Mouse (Mus musculus) gastrocnemius, postnatal 36 days (tissue): ENCODE measurements around the gene Bag1. TPM values are rescaled to one million over a fixed set of nuclear protein-coding genes. Genes with fewer than 3 reads are reported as not detected.

Source experiments
- DNase-seq, 2 experiments: peaks; one replicate each; pipeline ENCODE4 v3.0.0; 2022
- intact Hi-C: fragments of 180-260 bp; cut with DNase I; formaldehyde crosslinking; loops from one replicate; pipeline ENCODE4 v1.15.1; 2025
- long read RNA-seq, 2 experiments: library from polyadenylated mRNA; stranded (forward); transcript quantifications; one replicate each; pipeline ENCODE4 v2.0.0; 2021
- total RNA-seq, 2 experiments: library from RNA; stranded (reverse); gene quantifications; 2 replicates each; pipeline ENCODE4 v1.2.3; 2021

The Bag1 gene
- 100 to 1,000 TPM; 185 to 205 TPM for total RNA-seq
- long read RNA-seq, experiment 1, transcript Bag1-202 (7 exons, 1,336 nt): major isoform, 357 of 372 reads
- long read RNA-seq, experiment 1, partial matches to known transcripts: 8 of 372 reads
- long read RNA-seq, experiment 1, other reads (novel, unspliced or antisense): 7 of 372 reads
- long read RNA-seq, experiment 2, transcript Bag1-202 (7 exons, 1,336 nt): major isoform, 452 of 469 reads
- long read RNA-seq, experiment 2, partial matches to known transcripts: 8 of 469 reads
- long read RNA-seq, experiment 2, other reads (novel, unspliced or antisense): 9 of 469 reads

DNA sequence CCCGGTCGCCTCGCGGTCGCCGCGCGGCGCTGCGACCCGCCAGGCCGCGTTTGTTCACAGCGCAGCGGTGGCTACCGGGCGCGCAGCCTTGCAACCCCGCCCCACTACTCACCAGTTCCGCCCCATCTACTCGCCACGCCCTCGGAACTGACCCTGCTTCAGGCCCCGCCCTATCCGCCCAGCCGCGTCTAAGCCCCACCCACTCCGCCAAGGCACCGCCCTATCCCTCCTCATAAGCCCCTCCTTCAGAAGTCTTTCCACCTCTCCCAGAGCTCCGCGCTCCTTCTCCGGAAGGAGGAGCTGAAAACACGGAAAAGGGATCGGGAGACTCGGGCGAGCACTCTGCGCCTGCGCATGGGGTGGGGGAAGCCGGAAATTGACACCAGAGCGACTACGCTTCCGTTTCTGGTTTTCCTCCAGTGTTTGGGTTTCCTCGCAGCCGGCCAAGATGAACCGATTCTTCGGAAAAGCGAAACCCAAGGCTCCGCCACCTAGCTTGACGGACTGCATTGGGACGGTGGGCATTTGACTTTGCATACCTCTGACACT is at the start of gene Bag1, which contains the start of gene Chmp5:
Gene Bag1, minus strand, starts transcription at position 135 of the 549 bp plus-strand sequence.
Gene Chmp5, plus strand, starts transcription at position 248 of the 549 bp plus-strand sequence.
- intact Hi-C loops: no loop called here

DNA sequence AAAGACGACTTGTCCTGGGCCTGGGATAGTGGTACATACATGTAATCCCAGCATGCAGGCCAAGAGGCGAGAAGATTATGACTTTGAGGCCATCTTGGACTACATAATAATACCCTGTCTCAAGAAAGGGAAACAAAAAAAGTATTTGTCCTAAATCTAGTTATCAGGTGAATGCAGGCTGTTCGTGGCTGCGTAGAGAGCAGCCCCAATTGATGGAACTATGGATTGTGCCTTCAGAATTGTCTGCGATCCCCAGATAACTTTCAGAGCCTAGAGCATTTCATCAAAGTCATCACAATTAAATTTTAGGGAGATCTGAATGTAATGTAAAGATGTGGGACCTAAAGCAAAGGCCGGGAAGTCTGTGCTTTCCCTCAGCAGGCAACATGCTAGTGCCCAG is 48.2 kb upstream of the Bag1 start:
- intact Hi-C loops: no loop called here
- DNase-seq: no peak

More for the DNA sequence above, at the start of gene Bag1, which contains the start of gene Chmp5:
- DNase-seq: peak; percentile 98 to 99

DNA sequence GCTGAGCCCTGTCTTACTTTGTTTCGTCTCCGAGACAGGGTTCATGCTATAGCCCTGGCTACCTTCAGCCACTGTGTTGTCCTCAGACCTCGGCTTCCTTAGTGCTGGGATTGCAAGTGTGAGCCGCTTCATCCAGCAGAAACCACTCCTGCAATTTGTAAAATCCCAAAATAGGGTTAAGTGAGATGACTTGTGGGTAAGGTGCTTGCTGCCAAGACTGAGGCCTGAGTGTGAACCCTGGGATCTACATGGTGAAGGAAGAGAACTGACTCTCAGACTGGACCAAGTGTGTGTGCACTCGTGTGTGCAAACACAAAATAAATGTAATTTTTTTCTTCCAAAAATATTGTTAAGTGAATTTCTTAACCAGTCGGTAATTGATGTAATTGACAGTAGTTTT is 41.5 kb upstream of the Bag1 start:
- DNase-seq: no peak
- intact Hi-C loops: no loop called here

DNA sequence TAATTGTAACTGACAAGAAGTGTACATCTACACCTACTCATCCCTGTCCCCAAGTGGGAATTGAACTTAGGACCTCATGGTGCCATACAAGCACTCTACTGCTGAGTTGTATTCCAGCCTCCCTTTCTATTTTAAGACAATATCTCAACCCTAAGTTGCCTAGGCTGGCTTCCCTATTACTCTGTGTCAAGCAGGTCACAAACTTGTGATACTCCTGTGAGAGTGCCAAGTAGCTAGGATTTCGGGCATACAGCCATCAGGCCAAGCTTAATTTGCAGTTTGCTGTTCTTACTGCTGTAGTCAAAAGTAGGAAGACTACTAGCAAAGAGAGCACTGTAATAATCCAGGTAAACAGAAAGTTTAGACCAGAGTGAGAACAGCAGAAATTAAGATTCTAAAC is 35.6 kb upstream of the Bag1 start:
- DNase-seq: peak; percentile 20 to 28
- intact Hi-C loops: no loop called here

DNA sequence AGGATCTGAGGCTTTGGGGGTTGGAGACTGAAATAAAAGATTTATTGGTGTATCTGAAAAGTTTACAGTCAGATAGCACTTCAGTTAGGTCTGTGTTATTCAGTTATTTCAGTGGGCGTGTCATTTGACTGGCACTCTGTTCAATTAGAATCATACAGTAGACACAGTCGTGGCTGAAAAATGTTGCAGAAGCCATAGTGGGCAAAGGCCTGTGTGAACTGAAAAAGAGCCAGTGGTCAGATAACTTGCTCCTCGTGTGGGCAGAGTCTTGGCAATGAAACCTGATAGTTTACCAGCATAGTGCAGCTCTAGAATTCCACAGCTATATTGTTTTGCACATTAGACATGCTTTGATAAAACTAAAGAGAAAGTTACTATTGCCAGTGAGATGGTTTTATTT is 34.4 kb upstream of the Bag1 start:
- no peak for DNase-seq
- intact Hi-C loops: no loop called here

DNA sequence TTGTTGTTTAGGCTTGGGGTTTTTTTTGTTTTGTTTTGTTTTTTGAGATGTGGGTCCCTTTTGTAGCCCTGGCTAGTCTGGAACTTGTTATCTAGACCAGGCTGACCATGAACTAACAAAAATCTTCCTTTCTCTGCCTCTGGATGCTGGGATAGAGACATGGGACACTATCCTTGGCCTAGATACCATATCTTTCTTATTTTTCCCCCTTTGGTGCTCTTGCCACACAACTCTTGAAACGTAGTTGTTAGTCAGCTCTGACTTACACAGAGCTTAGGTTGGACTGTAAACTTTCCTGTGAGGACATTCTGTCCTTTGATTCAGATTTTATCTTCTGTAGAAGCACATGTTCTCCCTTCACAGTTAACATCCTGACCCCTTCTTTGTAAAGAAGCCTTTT is 31.3 kb upstream of the Bag1 start:
- intact Hi-C loops: no loop called here
- DNase-seq: no peak

DNA sequence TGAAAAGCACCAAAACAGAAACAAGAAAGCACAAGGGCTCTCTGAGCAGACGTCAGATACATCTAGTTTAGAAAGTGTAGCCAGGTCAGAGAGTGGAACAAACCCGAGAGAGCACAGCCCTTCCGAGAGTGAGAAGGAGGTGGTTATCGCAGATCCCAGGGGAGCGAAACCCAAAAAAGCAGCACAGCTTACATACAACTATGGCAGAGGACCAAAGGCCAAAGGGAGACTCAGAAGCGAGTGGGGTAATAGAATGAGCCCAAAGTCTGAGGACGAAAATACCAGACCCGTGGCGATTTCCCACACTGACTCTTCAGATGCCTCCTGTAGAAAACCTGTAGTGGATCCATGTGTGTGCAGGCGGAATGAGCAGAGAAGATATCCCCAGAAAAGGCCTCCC is 28.6 kb upstream of the Bag1 start:
- DNase-seq: no peak
- intact Hi-C loops: no loop called here

DNA sequence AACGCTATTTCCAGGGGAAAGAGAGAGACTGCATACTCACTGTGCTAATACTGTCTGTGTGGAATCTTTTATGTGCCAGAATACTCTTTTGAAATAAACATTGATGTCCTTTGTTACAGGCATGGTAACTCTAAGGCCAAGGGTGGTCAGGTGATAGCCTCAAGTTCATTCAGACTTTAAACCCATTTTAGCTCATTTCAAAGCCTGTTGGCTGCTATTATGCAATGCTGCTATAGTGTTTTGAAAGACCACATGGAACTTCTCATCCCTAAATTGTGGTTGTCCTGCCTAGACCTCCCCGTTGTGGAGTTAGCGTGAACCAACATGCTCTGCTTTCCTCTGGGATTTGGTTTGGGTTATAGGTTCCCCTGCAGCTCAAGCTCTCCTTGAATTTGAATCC is 27.6 kb upstream of the Bag1 start:
- DNase-seq: no peak
- intact Hi-C loops: no loop called here

DNA sequence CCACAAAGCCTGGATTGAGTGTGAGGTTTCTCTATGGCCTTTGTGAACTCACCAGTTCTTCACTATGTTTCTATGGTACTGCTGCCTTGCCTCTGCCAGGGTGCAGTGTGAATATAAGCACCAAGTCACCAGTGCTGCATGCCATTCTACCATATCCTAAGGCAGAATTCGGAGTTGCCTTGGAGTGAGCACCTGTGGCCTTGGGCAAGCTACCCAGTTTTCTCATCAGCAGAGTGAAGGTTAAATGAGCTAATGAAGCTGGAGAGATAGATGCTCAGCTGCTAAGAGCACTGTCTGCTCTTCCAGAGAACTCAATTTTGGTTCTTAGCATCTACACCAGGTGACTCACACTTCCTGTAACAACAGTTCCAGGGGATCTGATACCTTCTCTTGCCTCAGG is 25.9 kb upstream of the Bag1 start:
- no peak for DNase-seq
- intact Hi-C loops: no loop called here

DNA sequence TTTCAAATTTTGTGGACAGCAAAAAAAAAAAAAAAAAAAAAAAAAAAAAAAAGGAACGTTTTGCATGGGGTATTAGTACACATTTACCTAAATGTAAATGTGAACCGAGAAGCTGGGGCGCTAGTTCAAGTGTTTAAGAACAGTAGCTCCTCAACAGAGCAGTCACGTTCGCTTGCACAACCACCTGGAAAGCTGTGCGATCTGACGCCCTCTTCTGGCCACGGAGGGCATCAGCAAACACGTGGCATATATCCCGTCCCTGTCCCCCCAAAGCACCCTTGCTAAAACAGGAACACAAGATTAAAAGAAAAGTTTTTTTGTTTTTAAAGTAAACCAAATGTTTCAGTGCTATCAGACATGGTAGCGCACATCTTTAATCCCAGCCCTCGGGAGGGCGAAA is 23.6 kb upstream of the Bag1 start:
- intact Hi-C loops: no loop called here
- no peak for DNase-seq

DNA sequence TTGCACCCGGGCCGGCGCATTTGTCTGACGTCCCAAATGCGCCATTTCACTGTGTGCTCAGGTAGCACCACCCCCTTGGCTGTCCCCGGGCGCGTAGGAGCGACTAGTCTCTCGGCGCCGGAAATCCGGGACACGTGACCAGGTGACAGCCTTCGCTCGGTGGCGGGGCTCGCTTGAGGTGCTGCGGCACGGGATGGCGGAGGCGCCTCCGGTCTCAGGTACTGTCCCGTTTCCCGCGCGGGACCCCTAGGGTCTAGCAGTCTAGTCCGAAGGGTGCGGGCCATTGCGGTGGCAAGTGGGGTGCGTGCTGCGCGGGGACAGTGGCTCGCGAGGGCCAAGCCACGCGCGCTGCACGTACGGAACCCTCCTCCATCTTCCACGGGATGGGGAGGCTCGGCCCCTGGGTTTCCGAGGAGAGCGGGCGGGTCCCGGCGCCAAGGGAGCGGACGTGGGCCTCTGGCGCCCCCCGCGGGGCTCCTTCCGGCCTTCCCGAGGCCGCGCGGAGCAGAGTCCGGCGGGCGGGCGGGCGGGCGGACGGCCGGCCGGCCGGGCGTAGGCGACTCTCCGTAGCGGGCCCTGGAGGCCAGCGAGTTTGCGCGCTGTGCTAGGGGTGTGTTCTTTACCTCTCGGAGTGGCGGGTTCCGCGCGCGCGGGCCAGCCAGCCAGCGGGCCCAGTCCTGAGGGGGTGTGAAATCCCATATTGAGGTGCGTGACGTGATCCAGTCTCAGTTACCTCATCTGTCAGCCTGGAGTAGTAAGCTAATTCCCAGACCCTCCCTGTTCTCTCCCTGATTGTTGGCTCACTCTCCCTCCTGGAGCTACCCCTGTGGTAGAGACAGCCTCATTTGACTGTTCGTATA is 23.0 kb upstream of the Bag1 start, which contains the start of gene Nfx1:
Gene Nfx1, plus strand, starts transcription at position 65 of the 860 bp plus-strand sequence.
- intact Hi-C loops: no loop called here
- DNase-seq: peak; percentile 89 to 94

DNA sequence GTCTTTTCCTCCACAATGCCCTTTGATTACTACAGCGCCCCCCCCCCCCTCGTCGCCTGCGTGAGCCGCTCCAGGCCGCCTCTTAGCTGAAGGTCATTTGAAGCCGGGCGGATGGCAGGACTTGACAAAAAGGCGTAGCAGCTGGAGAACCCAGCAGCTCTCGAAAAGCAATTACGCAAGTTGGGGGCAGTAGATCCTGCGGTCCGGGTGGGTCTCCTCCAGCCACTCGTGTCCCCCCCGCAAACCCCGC is 22.4 kb upstream of the Bag1 start:
- intact Hi-C loops: no loop called here
- DNase-seq: no peak

DNA sequence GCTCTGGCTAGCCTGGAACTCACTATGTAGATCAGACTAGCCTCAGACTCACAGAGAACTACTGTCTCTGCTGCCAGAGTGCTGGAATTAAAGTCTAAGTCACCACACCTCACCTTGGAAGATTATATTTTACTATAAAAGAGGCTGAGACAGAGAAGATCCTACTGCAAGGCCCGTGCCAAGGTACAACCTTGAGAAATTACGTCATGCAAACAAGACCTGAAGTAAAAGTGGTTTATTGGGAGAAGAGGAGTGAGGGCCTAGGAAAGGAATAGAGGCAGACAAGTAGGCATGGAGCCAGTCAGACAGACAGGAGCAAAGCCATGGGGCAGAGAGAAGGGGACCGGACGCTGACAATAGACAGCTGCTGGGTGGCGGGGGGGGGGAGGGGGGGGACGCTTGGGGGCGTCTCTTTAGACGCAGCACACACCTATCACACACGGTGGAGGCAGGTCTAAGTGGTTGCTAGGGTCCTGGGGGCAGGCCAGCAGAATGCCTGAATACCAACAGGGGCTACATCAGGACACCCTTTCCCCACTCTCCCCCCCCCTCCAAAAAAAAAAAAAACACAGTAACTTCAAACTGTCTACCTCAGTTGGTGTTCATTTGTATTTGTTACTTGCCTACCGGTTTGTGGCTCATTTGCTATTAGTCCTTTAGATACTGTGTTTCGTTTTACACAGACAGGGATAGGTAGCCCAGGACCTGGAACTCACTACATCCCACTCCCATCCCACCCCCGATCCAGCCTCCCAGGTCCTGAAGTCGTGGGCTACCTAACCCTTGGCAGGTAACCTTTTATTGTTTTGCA is 21.9 kb upstream of the Bag1 start:
- intact Hi-C loops: loop anchor here (1.0 kb wide), 1 partner anchor 21 kb away; no protein-coding TSS in a partner anchor

DNA sequence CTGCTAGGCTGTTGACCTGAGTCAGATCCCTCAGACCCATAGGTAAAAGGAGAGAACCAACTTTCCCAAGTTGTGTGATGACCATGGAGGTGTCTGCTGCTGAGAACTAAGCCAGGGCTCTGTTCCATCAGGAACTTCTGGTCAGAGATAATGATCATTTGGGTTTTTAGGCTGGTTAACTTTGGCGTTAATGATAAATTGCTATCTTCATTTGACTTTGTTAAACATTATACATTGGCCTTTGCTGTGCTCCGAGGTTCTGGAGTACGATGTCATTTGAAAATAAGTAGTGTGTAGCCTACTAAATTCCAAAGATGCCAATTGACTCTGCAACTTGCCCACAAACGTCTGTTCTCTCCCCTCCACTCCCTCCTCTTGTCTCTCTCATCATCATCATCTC is 21.1 kb upstream of the Bag1 start:
- no peak for DNase-seq
- intact Hi-C loops: loop anchor here (1.0 kb wide), 1 partner anchor 20 kb away; no protein-coding TSS in a partner anchor

More for the DNA sequence above, 21.9 kb upstream of the Bag1 start:
- no peak for DNase-seq

DNA sequence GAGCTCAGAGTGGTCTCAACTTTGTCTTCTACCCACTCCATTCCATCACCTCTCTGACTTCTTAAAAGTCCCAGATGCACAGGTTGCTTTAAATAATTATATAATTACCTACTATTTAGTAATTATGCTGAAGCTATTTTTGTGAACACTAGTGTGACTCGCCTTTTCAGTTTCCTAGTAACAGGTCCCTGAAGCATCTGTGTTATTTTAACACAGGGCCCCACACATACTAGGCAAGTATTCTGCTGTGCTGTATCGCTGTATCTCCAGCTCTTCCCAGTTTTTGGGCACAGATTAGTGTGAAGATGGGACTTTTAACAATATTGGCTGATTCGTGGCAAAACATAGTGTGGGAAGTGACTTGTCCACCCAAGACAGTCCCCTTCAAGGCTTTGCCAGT is 15.4 kb upstream of the Bag1 start:
- DNase-seq: no peak
- intact Hi-C loops: no loop called here

DNA sequence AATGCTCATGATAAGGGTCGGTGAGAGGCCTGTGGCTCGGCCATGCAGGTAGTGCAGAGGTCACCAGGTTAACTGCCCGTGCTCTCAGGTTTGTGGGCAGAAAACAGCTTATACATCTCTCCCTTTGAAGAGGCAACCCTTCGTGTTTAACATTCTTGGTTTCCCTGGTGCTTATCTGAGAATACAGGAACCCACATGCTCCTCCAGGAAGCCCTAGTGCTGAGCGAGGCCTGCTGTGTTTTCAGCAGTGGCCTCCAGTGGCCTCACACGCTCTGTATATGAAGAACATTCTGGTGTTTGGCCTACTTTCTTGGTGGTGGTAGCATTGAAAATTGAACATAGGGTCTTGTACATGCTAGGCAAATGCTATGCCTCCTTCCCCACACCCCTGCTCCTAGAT is 7.8 kb upstream of the Bag1 start:
- intact Hi-C loops: no loop called here
- DNase-seq: no peak

DNA sequence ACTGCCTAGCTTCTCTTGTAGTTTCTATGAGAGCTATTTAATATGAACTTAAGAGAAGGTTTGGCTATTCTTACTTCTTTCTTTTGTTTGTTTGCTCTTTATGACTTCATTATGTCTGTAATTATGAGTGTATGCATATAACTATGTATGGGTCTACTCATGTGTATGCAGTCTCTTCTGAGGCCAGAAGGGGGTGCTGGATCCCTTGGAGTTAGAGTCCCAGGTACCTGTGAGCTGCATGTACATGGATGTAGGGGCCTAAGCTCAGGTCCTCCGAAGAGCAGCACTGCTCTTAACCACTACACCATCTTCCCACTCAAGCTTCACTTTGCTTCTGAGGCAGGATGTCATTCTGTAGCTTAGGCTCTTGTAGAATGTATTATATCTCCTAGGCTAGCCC is 5.4 kb upstream of the Bag1 start:
- no peak for DNase-seq
- intact Hi-C loops: no loop called here

DNA sequence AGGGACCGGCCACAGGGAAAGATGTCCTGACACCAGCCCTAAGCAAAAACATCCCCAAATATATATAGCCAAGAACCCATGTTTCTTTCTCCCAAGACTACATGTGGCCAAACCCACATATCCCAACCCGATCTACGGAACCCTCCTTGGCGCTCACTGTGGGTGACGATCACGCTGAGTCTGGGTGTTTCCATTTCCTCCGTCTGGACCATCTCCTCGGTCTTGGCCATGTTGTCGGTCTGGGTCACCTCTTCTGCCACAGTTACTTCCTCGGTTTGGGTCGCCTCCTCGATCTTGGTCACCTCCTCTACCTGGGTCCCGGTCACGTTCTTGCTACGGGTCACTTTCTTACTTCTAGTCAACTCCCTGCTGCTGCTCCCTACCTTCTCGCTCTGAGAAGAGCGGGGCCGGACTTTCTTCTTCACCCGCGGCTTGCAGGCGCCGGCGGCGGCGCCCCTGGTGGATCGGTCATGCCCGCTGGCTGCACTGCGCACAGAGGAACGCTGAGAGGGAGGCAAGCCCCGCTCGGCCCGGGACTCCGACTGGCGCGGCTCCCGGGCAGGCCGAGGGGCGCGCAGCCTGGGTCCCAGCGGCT is 432 bp downstream of the Bag1 start:
- intact Hi-C loops: no loop called here
- no peak for DNase-seq

DNA sequence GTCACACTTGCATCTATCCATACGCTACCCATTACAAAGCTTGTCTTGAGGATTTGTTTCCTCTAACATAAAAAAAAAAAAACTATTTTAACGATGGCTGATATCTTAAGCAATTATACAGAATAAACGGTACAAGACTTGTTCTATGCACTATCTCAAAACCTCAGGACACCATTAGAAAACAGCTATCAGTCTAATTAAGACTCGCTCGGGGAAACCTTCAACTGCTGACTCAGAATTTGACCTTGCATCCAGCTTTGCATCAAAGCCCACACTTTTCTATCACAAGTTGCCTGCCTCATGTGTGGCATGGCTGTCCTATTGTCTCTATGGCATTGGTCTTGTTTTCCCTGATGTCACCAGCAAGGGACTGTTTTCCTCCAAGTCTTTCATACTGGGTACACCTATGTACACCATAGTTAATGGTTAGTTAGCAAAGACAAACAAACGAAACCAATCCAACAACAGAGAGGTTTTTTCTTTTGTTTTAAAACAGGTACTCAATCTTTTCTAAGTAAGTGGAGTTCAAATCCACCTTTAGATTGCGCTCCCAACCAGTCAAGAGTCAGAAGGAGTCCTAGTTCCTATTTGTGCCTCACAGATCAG is 1.5 kb downstream of the Bag1 start:
- DNase-seq: no peak
- intact Hi-C loops: no loop called here

DNA sequence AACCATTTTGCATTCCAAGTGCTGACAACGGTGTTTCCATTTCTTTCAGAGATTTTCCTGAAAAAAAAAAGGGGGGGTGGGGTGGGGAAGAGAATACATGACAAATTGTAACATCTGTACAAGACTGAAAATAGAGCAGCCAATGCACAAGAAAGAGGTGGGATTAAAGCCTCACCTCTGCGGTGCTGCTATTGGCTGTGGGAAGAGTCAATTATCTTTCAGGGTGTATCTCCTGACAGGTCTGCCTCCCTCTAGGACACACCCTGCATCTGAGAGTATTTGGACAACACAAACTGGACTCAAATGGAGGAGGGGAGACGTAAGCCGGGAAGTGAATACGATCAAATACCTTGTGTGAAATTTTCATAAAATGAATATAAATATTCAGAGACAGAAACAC is 4.4 kb downstream of the Bag1 start:
- DNase-seq: no peak
- intact Hi-C loops: no loop called here
